Mouse (Mus musculus) ES-E14 (cell line): ENCODE measurements around the gene Map3k7.

Experiments
- CHD2 ChIP-seq: IDR thresholded peaks from 2 replicates; pipeline ENCODE4 v1.6.1; 2014; ENCODE audit warnings: mild to moderate bottlenecking, low read depth, low read length, inconsistent platforms
- HCFC1 ChIP-seq: IDR thresholded peaks from 2 replicates; pipeline ENCODE4 v1.6.1; 2012; ENCODE audit warnings: low read length, inconsistent platforms, borderline replicate concordance; ENCODE audit not compliant: insufficient read depth
- MAFK ChIP-seq: IDR thresholded peaks from 2 replicates; pipeline ENCODE4 v1.6.1; 2014; ENCODE audit warnings: mild to moderate bottlenecking, low read depth, low read length, inconsistent platforms; ENCODE audit not compliant: insufficient read depth
- ZNF384 ChIP-seq: IDR thresholded peaks from 2 replicates; pipeline ENCODE4 v1.6.1; 2012; ENCODE audit warnings: low read depth, low read length, inconsistent platforms

DNA sequence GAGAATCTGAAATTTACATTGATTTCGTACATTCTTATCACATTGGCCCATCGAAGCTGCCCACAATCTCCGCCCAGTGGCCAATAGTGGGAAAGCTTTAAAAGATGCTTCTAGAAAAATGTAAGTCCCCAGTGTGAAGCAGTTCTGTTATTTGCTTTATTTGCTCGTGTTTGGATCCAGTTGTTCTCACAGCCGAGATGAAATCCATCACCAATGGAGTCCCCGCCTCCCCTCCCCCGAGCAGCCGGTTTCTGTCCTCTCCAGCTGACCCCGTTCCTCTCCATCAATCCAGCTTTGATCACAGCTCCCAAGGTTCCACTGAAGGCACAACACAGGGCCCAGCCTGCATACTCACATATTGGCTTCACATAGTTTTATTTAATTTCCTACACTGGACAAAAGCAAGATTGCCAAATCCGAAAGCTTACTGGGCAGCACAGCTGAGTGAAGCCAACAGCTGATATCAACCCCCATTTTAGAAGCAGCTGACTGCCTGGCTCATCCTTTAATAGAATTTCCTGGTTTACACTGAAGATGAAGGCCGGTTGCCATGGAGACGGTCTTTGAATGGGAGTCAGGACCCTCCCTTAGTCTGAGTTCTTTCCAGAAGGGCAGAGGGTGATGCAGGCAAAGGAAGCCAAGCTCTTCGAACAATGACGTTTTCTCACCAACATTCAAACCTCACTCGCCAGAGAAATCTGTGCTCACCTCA is 78.0 kb downstream of the Map3k7 start:
- TF ChIP-seq CHD2 (no peak), ZNF384 (no peak), HCFC1 (no peak), MAFK (no peak)
